Mouse (Mus musculus): ENCODE measurements around the gene Bmp2k. TPM values are rescaled to one million over a fixed set of nuclear protein-coding genes. Genes with fewer than 3 reads are reported as not detected.
A peak's percentile ranks its signal among the peaks of the same experiment; 100 is the strongest.

Bmp2k gene
- total and polyA plus RNA-seq, 2 experiments from 2014 or later: 10.3 to 21.7 TPM

DNA sequence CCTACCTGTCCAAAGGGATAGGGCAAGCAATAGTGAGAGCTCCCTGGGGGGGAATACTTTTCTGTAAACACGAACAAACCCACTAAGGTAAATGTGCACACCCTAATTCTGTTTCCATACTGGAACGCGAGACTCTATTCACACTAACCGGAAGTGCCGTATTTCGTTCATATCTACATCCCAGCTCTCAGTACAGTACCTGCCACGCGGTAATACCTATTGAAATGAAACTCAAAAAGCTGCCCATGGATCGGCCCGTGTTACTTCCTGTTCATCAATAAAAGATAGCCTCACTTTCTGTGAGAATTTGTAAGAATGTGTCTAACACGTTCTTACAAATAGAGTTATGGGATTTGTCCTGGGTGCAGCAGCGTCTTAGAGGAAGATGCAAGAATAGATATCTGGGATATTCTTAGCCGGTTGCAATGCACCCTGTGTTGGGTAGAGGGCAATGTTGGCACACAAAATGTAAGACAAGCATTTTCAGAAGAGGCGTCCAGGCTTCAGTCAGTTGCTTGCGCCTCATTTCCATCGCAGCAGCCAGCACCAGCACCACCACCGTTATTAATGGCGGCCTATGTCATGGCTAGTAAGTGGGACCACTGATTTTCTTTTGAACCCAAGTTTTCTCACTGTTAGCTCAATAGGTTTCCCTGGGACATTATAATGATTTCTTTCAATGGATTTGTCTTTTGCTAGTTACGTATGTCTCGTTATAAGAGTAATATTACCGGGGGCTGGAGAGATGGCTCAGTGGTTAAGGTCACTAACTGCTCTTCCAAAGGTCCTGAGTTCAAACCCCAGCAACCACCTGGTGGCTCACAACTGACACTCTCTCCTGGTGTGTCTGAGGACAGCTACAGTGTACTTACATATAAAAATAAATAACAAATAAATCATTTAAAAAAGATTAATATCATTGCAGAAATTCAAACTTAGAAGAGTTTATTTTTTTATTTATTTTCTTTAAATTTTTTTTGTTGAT, 131.0 kb downstream of the Bmp2k start:
- peak; percentile 84 for ATAC-seq
- Histone ChIP-seq H3K4me1 (ENCODE audit: insufficient read depth, low read length) (no peaks in the 10 kb centered on the region), H3K9me3 (ENCODE audit: low read length) (no peaks in the 10 kb centered on the region), H3K27ac (no peak overlapping the region), H3K9ac (replicated peaks; ENCODE audit: low read length) (no peak overlapping the region), H3K4me3 (ENCODE audit: low read length) (no peak overlapping the region), H3K4me2 (ENCODE audit: low read depth, low read length) (0 out of 2 replicates have a peak overlapping the region, but pooled peaks have one; percentile 16), H3K36me3 (ENCODE audit: insufficient read depth, low read length) (no peaks in the 10 kb centered on the region), H3K27me3 (ENCODE audit: insufficient read depth, low read length) (no peaks in the 10 kb centered on the region)
- TF ChIP-seq CTCF (IDR thresholded peaks at IDR 0.05; ENCODE audit: low read depth): peak; percentile 92
- peak; percentile 95 for DNase-seq (ENCODE audit: low spot score)
- 48% methylated on average over 21 of the region's 21 CpGs for WGBS

GRCm38 (mm10) chr5:97129589-97129988, 132.1 kb downstream of the Bmp2k start:
- Histone ChIP-seq H3K9ac (replicated peaks; ENCODE audit: low read length) (no peak overlapping the region), H3K36me3 (ENCODE audit: insufficient read depth, low read length) (no peaks in the 10 kb centered on the region), H3K9me3 (ENCODE audit: low read length) (no peaks in the 10 kb centered on the region), H3K4me2 (ENCODE audit: low read depth, low read length) (no peak overlapping the region), H3K4me1 (ENCODE audit: insufficient read depth, low read length) (no peaks in the 10 kb centered on the region), H3K27me3 (ENCODE audit: insufficient read depth, low read length) (no peaks in the 10 kb centered on the region), H3K27ac (no peak overlapping the region), H3K4me3 (ENCODE audit: low read length) (no peak overlapping the region)
- no peak for TF ChIP-seq CTCF (IDR thresholded peaks at IDR 0.05; ENCODE audit: low read depth)
- 82% methylated on average over 2 of the region's 2 CpGs for WGBS
- DNase-seq (ENCODE audit: low spot score) (no peak), ATAC-seq (no peak)

DNA sequence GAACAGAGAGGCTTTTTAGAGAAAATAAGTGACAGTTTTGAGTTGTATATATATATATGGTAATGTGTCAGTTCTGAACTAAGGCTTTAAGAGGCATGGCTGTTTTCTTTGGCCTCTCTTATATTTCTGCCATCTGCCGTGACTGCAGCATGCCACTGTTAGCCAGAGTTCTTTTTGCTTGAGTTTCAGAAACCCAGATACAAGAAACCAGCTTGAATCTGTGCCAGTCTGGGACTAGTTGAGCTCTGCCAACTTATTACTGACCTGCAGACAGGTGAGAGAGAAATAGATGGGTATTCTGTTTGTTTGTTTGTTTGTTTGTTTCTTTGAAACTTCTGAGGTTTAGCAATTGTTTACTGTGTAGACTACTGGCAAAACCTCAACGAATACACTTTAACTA, 137.8 kb downstream of the Bmp2k start:
- Histone ChIP-seq H3K4me3 (ENCODE audit: low read length) (no peak overlapping the region), H3K4me2 (ENCODE audit: low read depth, low read length) (no peak overlapping the region), H3K27ac (no peak overlapping the region), H3K36me3 (ENCODE audit: insufficient read depth, low read length) (no peaks in the 10 kb centered on the region), H3K27me3 (ENCODE audit: insufficient read depth, low read length) (no peaks in the 10 kb centered on the region), H3K9ac (replicated peaks; ENCODE audit: low read length) (no peak overlapping the region), H3K4me1 (ENCODE audit: insufficient read depth, low read length) (no peaks in the 10 kb centered on the region), H3K9me3 (ENCODE audit: low read length) (no peaks in the 10 kb centered on the region)
- no peak for TF ChIP-seq CTCF (IDR thresholded peaks at IDR 0.05; ENCODE audit: low read depth)
- WGBS: 70% methylated on average over 2 of the region's 2 CpGs
- no peak for ATAC-seq
- DNase-seq (ENCODE audit: low spot score): no peak

Other genes with a start within 250 kb of the Bmp2k start
- gene Anxa3, start 204.3 kb upstream of the Bmp2k start, total RNA-seq (2014; rRNA removed): 23.8 and 23.9 TPM in 2 replicates
- gene Anxa3, start 204.3 kb upstream of the Bmp2k start, polyA plus RNA-seq (2015; fragmentation: Nextera tagmentation; extraction: Ambion mirVana): 30.3 and 31.7 TPM in 2 replicates
- gene Paqr3, start 113.9 kb downstream of the Bmp2k start, total RNA-seq (2014; rRNA removed): 44.7 and 45.3 TPM in 2 replicates
- 9.8 and 11.6 TPM in 2 replicates for gene Paqr3, start 113.9 kb downstream of the Bmp2k start, polyA plus RNA-seq (2015; fragmentation: Nextera tagmentation; extraction: Ambion mirVana)

Measured in hindbrain, postnatal 0 days (tissue).